8 mouse cellular contexts compared by ENCODE assay signal in the genomic region with DNA sequence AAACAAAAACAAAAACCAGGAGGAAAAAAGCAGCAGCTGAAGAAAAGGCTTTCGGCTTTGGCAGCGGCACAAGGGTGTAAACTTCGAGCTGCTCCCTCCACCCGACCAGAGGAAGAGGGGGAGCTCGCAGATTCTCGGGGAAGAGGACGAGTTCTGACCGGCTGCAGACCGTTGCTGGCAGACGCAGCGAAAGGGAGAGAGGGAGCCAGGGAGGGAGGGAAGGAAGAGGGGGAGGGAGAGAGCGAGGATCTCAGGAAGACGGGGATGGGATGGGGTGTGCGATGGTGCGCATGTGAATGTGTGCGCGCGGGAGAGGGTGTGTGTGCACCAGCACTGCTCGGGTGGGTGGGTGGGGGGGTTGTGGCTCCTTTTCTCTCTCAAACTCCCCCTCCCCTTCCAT. TPM values are rescaled to one million over a fixed set of nuclear protein-coding genes. Genes with fewer than 3 reads are reported as not detected.
DNase-seq lines count a peak whose midpoint lies in the region; ATAC-seq and TF ChIP-seq lines count a peak whose summit lies in the region.

No protein-coding gene starts in this region.

- ATAC-seq in intestine, postnatal 0 days: peak; percentile 54
- peak; percentile 81 for ATAC-seq in midbrain, embryonic 14.5 days (ENCODE audit: low FRiP score, low TSS enrichment)

- peak; percentile 81 for DNase-seq in ovary, adult 18-20 months (ENCODE audit: low spot score)
- DNase-seq in ovary, postnatal 10 days (ENCODE audit: low spot score): no peak
- peak; percentile 53 to 80 for DNase-seq in cerebellum, postnatal 4 days (ENCODE audit: low spot score in 2 of 2)
- peak; percentile 71 to 88 for DNase-seq in gastrocnemius, postnatal 4 days (ENCODE audit: low spot score in 2 of 2)
- peak; percentile 69 for DNase-seq in limb, embryonic 10.5 days (ENCODE audit: low spot score)
- DNase-seq in midbrain, embryonic 14.5 days: peak; percentile 82
- peak; percentile 80 for DNase-seq in testis, postnatal 10 days (ENCODE audit: low spot score)

- H3K27ac ChIP-seq in intestine, postnatal 0 days (ENCODE audit: low read depth, low read length): no peak overlapping the region
- peak overlapping the region; percentile 51; the same call in 1 of the 2 replicates for H3K27ac ChIP-seq in limb, embryonic 10.5 days
- H3K27ac ChIP-seq in midbrain, embryonic 14.5 days (replicated peaks; ENCODE audit: low read depth, low read length): peak overlapping the region; percentile 33

- no peaks in the 10 kb centered on the region for H3K9me3 ChIP-seq in intestine, postnatal 0 days (ENCODE audit: control insufficient read depth)
- H3K9me3 ChIP-seq in limb, embryonic 10.5 days (replicated peaks): no peaks in the 10 kb centered on the region
- no peaks in the 10 kb centered on the region for H3K9me3 ChIP-seq in midbrain, embryonic 14.5 days (ENCODE audit: control insufficient read depth, low read length)

- TF ChIP-seq CTCF in intestine, postnatal 0 days (IDR thresholded peaks at IDR 0.05; ENCODE audit: low read depth): no peak

- WGBS in intestine, postnatal 0 days: 3% methylated on average over 18 of the region's 19 CpGs
- under 1% methylated on average over 19 of the region's 19 CpGs for WGBS in limb, embryonic 10.5 days
- under 1% methylated on average over 19 of the region's 19 CpGs for WGBS in midbrain, embryonic 14.5 days

- peaks cover 67% of the 10 kb centered on the region for H3K27me3 ChIP-seq in intestine, postnatal 0 days (replicated peaks; ENCODE audit: control insufficient read depth, insufficient read depth, low read length)
- H3K27me3 ChIP-seq in limb, embryonic 10.5 days (ENCODE audit: low read depth, poor library complexity, severe bottlenecking): peaks cover 100% of the 10 kb centered on the region
- H3K27me3 ChIP-seq in midbrain, embryonic 14.5 days (ENCODE audit: control insufficient read depth, insufficient read depth, low read length): peaks cover 58% of the 10 kb centered on the region

- H3K9ac ChIP-seq in intestine, postnatal 0 days (ENCODE audit: low read depth, low read length): no peak overlapping the region
- peak overlapping the region; percentile 42 for H3K9ac ChIP-seq in midbrain, embryonic 14.5 days (replicated peaks; ENCODE audit: low read length)

- H3K36me3 ChIP-seq in intestine, postnatal 0 days (ENCODE audit: control insufficient read depth, insufficient read depth): no peaks in the 10 kb centered on the region
- H3K36me3 ChIP-seq in limb, embryonic 10.5 days: no peaks in the 10 kb centered on the region
- H3K36me3 ChIP-seq in midbrain, embryonic 14.5 days (ENCODE audit: control insufficient read depth, insufficient read depth, low read length): no peaks in the 10 kb centered on the region

- H3K4me3 ChIP-seq in intestine, postnatal 0 days (ENCODE audit: low read depth, low read length): peak overlapping the region; percentile 17
- H3K4me3 ChIP-seq in limb, embryonic 10.5 days: peak overlapping the region; percentile 41
- peak overlapping the region; percentile 24 for H3K4me3 ChIP-seq in midbrain, embryonic 14.5 days (replicated peaks; ENCODE audit: low read depth, low read length)

- 0 out of 2 replicates have a peak, but pooled peaks cover 8% of the 10 kb centered on the region for H3K4me1 ChIP-seq in intestine, postnatal 0 days (replicated peaks; ENCODE audit: control insufficient read depth, insufficient read depth, low read length)
- H3K4me1 ChIP-seq in limb, embryonic 10.5 days: peaks cover 53% of the 10 kb centered on the region
- peaks cover 11% of the 10 kb centered on the region for H3K4me1 ChIP-seq in midbrain, embryonic 14.5 days (ENCODE audit: control insufficient read depth, insufficient read depth, low read length)

- H3K4me2 ChIP-seq in intestine, postnatal 0 days (replicated peaks; ENCODE audit: low read depth): peak overlapping the region; percentile 43
- peak overlapping the region; percentile 50 for H3K4me2 ChIP-seq in midbrain, embryonic 14.5 days (ENCODE audit: low read length)

RNA-seq across cellular contexts. Expression of a gene that starts 26.3 kb away (rescaled TPM):
- total RNA-seq in gastrocnemius, postnatal 4 days (2021): 100 to 1,000 TPM; 517 to 591 TPM
- 11.2 and 12.0 TPM in 2 replicates for polyA plus RNA-seq in intestine, postnatal 0 days (2015; fragmentation: Nextera tagmentation; extraction: Ambion mirVana)
- 0.24 and 2.1 TPM in 2 replicates for polyA plus RNA-seq in limb, embryonic 10.5 days (2016; fragmentation: Nextera tagmentation; extraction: Ambion mirVana)
- 45.9 and 49.8 TPM in 2 replicates for polyA plus RNA-seq in midbrain, embryonic 14.5 days (2014; fragmentation: Nextera tagmentation; extraction: Ambion mirVana)

RNA-seq across cellular contexts. Expression of a gene that starts 48.8 kb away (rescaled TPM):
- total RNA-seq in gastrocnemius, postnatal 4 days (2021): 1 to 10 TPM; 6.3 to 6.8 TPM
- polyA plus RNA-seq in intestine, postnatal 0 days (2015; fragmentation: Nextera tagmentation; extraction: Ambion mirVana): 1.9 and 2.2 TPM in 2 replicates
- 1.9 and 2.7 TPM in 2 replicates for polyA plus RNA-seq in limb, embryonic 10.5 days (2016; fragmentation: Nextera tagmentation; extraction: Ambion mirVana)
- polyA plus RNA-seq in midbrain, embryonic 14.5 days (2014; fragmentation: Nextera tagmentation; extraction: Ambion mirVana): 9.9 and 12.7 TPM in 2 replicates

RNA-seq across cellular contexts. Expression of a gene that starts 51.0 kb away (rescaled TPM):
- 10 to 100 TPM in 1 of 2 experiments, 1 to 10 TPM in 1; 7.8 to 10.2 TPM for total RNA-seq in gastrocnemius, postnatal 4 days (2021)
- 1.0 and 1.5 TPM in 2 replicates for polyA plus RNA-seq in intestine, postnatal 0 days (2015; fragmentation: Nextera tagmentation; extraction: Ambion mirVana)
- 3.7 and 8.1 TPM in 2 replicates for polyA plus RNA-seq in limb, embryonic 10.5 days (2016; fragmentation: Nextera tagmentation; extraction: Ambion mirVana)
- polyA plus RNA-seq in midbrain, embryonic 14.5 days (2014; fragmentation: Nextera tagmentation; extraction: Ambion mirVana): 0.67 and 0.91 TPM in 2 replicates

RNA-seq across cellular contexts. Expression of a gene that starts 57.5 kb away (rescaled TPM):
- total RNA-seq in gastrocnemius, postnatal 4 days (2021): 10 to 100 TPM; 33.3 to 36.0 TPM
- polyA plus RNA-seq in intestine, postnatal 0 days (2015; fragmentation: Nextera tagmentation; extraction: Ambion mirVana): 36.3 and 37.6 TPM in 2 replicates
- polyA plus RNA-seq in limb, embryonic 10.5 days (2016; fragmentation: Nextera tagmentation; extraction: Ambion mirVana): 51.7 and 54.4 TPM in 2 replicates
- polyA plus RNA-seq in midbrain, embryonic 14.5 days (2014; fragmentation: Nextera tagmentation; extraction: Ambion mirVana): 32.7 and 35.8 TPM in 2 replicates
